Mouse (Mus musculus): ENCODE data around the gene Golph3. TPM values are rescaled to one million over a fixed set of nuclear protein-coding genes. Genes with fewer than 3 reads are reported as not detected.
A peak's percentile ranks its signal among the peaks of the same experiment; 100 is the strongest.

Gene Golph3
- polyA plus RNA-seq, 1 experiment from 2014 or later = 85.1 TPM

GRCm38 (mm10) chr15:12375641-12376311 lies 54.5 kb downstream of the Golph3 start:
- H3K9me3 ChIP-seq = no peaks in the 10 kb centered on the region
- peak; percentile 89 for ATAC-seq
- H3K9ac ChIP-seq = peak overlapping the region; percentile 40
- 8% methylated on average over 19 of the region's 19 CpGs for WGBS
- peak overlapping the region; percentile 2 for H3K4me3 ChIP-seq (replicated peaks)
- peaks cover 13% of the 10 kb centered on the region for H3K4me1 ChIP-seq (replicated peaks)
- H3K27ac ChIP-seq = no peak overlapping the region
- no peaks in the 10 kb centered on the region for H3K27me3 ChIP-seq (replicated peaks)
- peak overlapping the region; percentile 56 for H3K4me2 ChIP-seq (replicated peaks)
- no peaks in the 10 kb centered on the region for H3K36me3 ChIP-seq

DNA sequence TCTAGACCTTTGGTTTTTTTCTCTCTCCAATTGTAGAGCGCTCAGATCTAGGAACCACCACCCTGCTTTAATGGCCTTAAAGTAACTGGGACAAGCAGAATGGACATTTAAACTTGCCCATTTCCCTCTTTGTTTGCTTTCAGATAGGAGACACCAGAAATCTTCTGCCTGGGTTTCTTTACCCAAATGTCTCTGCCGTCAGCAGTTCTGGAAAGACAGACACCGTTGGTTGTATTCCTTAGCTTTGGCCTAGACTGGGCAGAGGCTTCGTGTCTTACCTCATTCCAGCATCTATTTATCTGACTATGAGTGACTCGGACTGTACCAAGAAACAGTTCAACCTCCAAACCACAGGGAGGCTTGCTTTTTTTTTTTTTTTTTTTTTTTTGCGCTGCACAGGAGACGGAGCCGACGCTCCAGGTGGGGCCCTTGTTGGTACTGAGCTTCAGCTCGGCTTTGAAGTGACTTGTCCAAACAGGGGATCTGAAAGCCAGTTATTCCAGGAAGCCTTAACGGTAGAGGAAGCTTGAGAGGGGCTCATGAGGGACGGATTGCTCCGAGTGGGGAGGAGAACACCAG lies 55.3 kb downstream of the Golph3 start:
- Histone ChIP-seq H3K27ac (no peak overlapping the region), H3K4me3 (replicated peaks) (no peak overlapping the region), H3K9ac (peak overlapping the region; percentile 40; the same call in 1 of the 2 replicates), H3K27me3 (replicated peaks) (no peaks in the 10 kb centered on the region), H3K4me2 (replicated peaks) (no peak overlapping the region), H3K4me1 (replicated peaks) (peaks cover 10% of the 10 kb centered on the region), H3K9me3 (no peaks in the 10 kb centered on the region), H3K36me3 (no peaks in the 10 kb centered on the region)
- WGBS = 61% methylated on average over 13 of the region's 13 CpGs
- ATAC-seq = no peak

- Histone ChIP-seq H3K27ac (no peak overlapping the region), H3K9me3 (no peaks in the 10 kb centered on the region), H3K27me3 (replicated peaks) (no peaks in the 10 kb centered on the region), H3K4me1 (replicated peaks) (peaks cover 10% of the 10 kb centered on the region), H3K36me3 (no peaks in the 10 kb centered on the region), H3K4me2 (replicated peaks) (no peak overlapping the region), H3K9ac (no peak overlapping the region), H3K4me3 (replicated peaks) (no peak overlapping the region)
- ATAC-seq = no peak
- WGBS = 85% methylated on average over 10 of the region's 10 CpGs
Observed at GRCm38 (mm10) chr15:12377800-12378199, 56.5 kb downstream of the Golph3 start.

- no peak for ATAC-seq
- H3K9me3 ChIP-seq = no peaks in the 10 kb centered on the region
- no peaks in the 10 kb centered on the region for H3K27me3 ChIP-seq (replicated peaks)
- H3K36me3 ChIP-seq = no peaks in the 10 kb centered on the region
- no peak overlapping the region for H3K9ac ChIP-seq
- 88% methylated on average over 3 of the region's 3 CpGs for WGBS
- H3K4me1 ChIP-seq (replicated peaks) = peaks cover 9% of the 10 kb centered on the region
- no peak overlapping the region for H3K27ac ChIP-seq
- H3K4me3 ChIP-seq (replicated peaks) = no peak overlapping the region
- no peak overlapping the region for H3K4me2 ChIP-seq (replicated peaks)
Observed at GRCm38 (mm10) chr15:12380057-12380456, 58.8 kb downstream of the Golph3 start.

DNA sequence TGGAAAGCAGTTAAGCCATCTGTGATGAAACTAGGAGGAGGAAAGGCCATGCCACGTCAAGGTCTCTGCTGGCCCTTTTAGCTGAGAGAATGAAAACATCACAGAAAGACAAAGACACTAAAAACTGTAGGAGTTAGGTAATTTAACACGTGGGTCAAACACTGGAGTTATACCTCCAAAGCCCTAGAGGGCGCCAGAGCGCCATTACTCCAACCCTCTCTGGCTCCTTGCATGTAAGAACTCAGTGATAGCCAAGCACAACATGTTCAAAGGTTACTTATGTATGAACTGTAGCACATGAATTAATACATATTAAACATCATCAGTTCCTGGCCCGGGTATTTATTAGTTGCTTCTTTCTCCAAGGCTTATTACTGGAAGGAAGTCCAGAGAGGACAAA lies 59.3 kb downstream of the Golph3 start:
- 54% methylated on average over 5 of the region's 5 CpGs for WGBS
- Histone ChIP-seq H3K27me3 (replicated peaks) (no peaks in the 10 kb centered on the region), H3K4me2 (replicated peaks) (no peak overlapping the region), H3K4me3 (replicated peaks) (no peak overlapping the region), H3K36me3 (no peaks in the 10 kb centered on the region), H3K4me1 (replicated peaks) (peaks cover 7% of the 10 kb centered on the region), H3K9me3 (no peaks in the 10 kb centered on the region), H3K9ac (no peak overlapping the region), H3K27ac (no peak overlapping the region)
- ATAC-seq = no peak

GRCm38 (mm10) chr15:12384679-12385078 lies 63.4 kb downstream of the Golph3 start:
- no peak overlapping the region for H3K4me3 ChIP-seq (replicated peaks)
- H3K9me3 ChIP-seq = no peaks in the 10 kb centered on the region
- H3K27ac ChIP-seq = no peak overlapping the region
- 86% methylated on average over 12 of the region's 13 CpGs for WGBS
- H3K27me3 ChIP-seq (replicated peaks) = no peaks in the 10 kb centered on the region
- no peaks in the 10 kb centered on the region for H3K4me1 ChIP-seq (replicated peaks)
- H3K4me2 ChIP-seq (replicated peaks) = no peak overlapping the region
- H3K36me3 ChIP-seq = no peaks in the 10 kb centered on the region
- no peak for ATAC-seq
- H3K9ac ChIP-seq = no peak overlapping the region

DNA sequence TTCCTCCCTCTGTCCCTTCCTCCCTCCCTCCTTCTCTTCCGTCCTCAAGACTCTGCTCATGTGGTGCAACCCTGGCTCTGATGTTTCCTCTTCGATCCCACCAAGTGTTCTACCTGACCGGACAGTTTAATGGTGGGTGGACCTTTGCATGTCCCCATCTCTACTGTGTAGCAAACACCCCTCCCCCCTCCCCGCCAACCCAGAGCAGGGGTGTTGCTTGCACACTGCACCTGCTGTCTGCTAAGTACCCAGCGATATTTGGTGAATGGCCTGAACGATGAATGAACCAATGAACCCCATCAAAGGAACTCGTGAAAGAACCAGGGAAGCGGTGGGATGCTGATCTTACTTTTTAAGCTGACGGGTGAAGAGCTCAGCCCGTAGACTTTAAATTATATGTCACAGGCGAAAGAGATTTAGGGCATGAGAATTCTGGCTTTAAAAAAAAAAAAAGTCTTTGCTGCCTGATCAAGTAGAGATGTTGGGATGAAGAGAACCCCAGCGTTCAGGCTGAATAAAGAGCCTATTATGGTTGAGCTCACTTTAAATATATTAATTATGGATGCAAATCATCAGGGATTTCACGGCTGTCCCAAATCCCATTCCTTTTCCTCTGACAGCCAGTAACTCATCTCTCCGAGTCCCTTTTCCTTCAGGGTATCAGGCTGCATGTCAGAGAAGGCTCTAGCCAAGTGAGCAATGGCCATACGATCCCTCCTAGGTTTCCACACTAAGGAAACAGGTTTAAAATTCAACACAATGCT lies 67.7 kb downstream of the Golph3 start:
- 85% methylated on average over 15 of the region's 15 CpGs for WGBS

DNA sequence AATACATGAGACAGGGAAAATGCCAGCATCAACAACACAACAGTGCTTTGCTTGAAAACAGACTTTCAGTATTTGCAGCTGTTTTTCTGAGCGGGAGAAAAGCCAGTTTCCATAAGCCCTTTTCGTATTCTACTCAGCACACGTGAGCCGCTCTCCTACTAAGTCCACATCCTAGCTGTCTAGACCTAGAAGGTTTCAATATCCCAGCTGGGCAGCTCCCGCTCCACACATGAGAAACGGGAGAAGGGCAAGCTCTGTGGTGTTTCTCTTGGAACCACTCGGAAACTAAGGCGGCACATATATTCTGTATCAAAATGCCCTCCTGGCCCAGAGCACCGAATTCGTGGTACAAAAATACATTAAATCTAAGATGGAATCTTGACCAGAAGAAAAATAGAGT lies 73.5 kb downstream of the Golph3 start:
- WGBS = 93% methylated on average over 10 of the region's 10 CpGs
- H3K27me3 ChIP-seq (replicated peaks) = no peaks in the 10 kb centered on the region
- no peak overlapping the region for H3K9ac ChIP-seq
- no peaks in the 10 kb centered on the region for H3K36me3 ChIP-seq
- no peaks in the 10 kb centered on the region for H3K4me1 ChIP-seq (replicated peaks)
- H3K27ac ChIP-seq = no peak overlapping the region
- ATAC-seq = no peak
- H3K4me3 ChIP-seq (replicated peaks) = no peak overlapping the region
- no peak overlapping the region for H3K4me2 ChIP-seq (replicated peaks)
- no peaks in the 10 kb centered on the region for H3K9me3 ChIP-seq

More for the DNA sequence above, 67.7 kb downstream of the Golph3 start:
- Histone ChIP-seq H3K27ac (no peak overlapping the region), H3K9ac (no peak overlapping the region), H3K4me3 (replicated peaks) (no peak overlapping the region), H3K36me3 (no peaks in the 10 kb centered on the region), H3K4me2 (replicated peaks) (no peak overlapping the region), H3K27me3 (replicated peaks) (no peaks in the 10 kb centered on the region), H3K9me3 (no peaks in the 10 kb centered on the region), H3K4me1 (replicated peaks) (no peaks in the 10 kb centered on the region)
- ATAC-seq = no peak

DNA sequence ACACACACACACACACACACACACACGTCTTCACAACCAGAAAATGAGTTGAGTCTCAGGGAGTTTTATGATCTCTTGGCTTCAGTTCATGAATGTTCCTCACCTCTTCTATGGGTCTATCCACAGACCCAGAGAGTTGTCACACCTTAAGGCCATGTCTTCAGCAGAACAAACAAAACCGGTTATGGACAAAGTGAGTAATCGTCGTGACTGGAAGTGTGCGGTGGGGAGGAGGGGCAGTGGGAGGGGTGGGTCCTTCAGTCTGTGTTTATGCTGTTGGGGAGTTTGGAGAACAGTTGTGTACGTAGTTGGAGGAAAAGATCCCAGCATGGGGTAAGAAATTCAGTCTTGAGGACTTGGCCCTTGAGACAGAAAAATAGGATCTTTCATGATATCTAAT lies 75.8 kb downstream of the Golph3 start:
- Histone ChIP-seq H3K36me3 (no peaks in the 10 kb centered on the region), H3K9me3 (no peaks in the 10 kb centered on the region), H3K4me1 (replicated peaks) (no peaks in the 10 kb centered on the region), H3K9ac (no peak overlapping the region), H3K27ac (no peak overlapping the region), H3K4me2 (replicated peaks) (no peak overlapping the region), H3K4me3 (replicated peaks) (no peak overlapping the region), H3K27me3 (replicated peaks) (no peaks in the 10 kb centered on the region)
- WGBS = 62% methylated on average over 6 of the region's 6 CpGs
- ATAC-seq = 0 out of 2 replicates have a peak, but pooled peaks have one; percentile 34

Other genes with a start within 250 kb of the Golph3 start
- 94.3 and 95.4 TPM in 2 replicates for gene Zfr, start 203.6 kb upstream of the Golph3 start, polyA plus RNA-seq (2015; fragmentation: Nextera tagmentation; extraction: Ambion mirVana)
- 16.6 and 17.9 TPM in 2 replicates for gene Mtmr12, start 116.4 kb upstream of the Golph3 start, polyA plus RNA-seq (2015; fragmentation: Nextera tagmentation; extraction: Ambion mirVana)
- 0.69 and 1.8 TPM in 2 replicates for gene 1810049J17Rik, start 449 bp downstream of the Golph3 start, polyA plus RNA-seq (2015; fragmentation: Nextera tagmentation; extraction: Ambion mirVana)

Measured in intestine, embryonic 15.5 days (tissue).